Comparison of ENCODE assay signal across 31 mouse cellular contexts in the genomic region with DNA sequence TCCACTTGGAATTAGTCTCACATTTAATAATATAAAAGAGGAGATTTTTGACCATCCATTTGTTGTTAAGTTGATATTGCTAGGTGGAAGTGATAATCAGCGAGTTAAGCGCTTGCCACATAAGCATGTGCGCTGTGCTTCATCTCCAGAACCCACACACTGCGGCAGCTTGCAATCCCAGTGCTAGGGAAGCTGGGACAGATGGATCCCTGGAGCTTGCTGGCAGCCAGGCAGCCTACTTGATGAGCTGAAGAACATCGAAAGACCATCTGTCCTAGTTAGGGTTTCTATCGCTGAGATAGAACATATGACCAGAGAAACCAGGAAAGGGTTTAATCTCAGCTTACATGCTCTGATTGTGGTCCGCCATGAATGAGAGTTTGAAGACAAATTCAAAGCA.
DNase-seq lines count a peak whose midpoint lies in the region; ATAC-seq and TF ChIP-seq lines count a peak whose summit lies in the region.
"Had no signal": no experiment of that assay in that cellular context is flagged by ENCODE, and none has a peak within 500 bp of the region (broad histone marks: within the 10 kb centered on the region; RNA-seq: fewer than 3 reads in every experiment).

No protein-coding gene starts in this region.

- no peaks in the 10 kb centered on the region for H3K9me3 ChIP-seq in neural tube, embryonic 11.5 days (ENCODE audit: control insufficient read depth, low read length)
- H3K9me3 ChIP-seq: embryonic facial prominence, embryonic 13.5 days; G1E; heart, embryonic 10.5 days; limb, embryonic 15.5 days; midbrain, embryonic 12.5 days; neural tube, embryonic 12.5 days had no signal

- no peaks in the 10 kb centered on the region for H3K27me3 ChIP-seq in neural tube, embryonic 11.5 days (ENCODE audit: control insufficient read depth, insufficient read depth, low read length)
- H3K27me3 ChIP-seq: CH12.LX; embryonic facial prominence, embryonic 13.5 days; limb, embryonic 15.5 days; midbrain, embryonic 12.5 days; neural tube, embryonic 12.5 days; Patski had no signal

- 90% methylated on average over 7 of the region's 7 CpGs for WGBS in neural tube, embryonic 11.5 days

- H3K36me3 ChIP-seq in neural tube, embryonic 11.5 days (ENCODE audit: control insufficient read depth, insufficient read depth, low read length): no peaks in the 10 kb centered on the region
- H3K36me3 ChIP-seq: embryonic facial prominence, embryonic 13.5 days; G1E; heart, embryonic 10.5 days; limb, embryonic 15.5 days; midbrain, embryonic 12.5 days; neural tube, embryonic 12.5 days had no signal

- ATAC-seq in neural tube, embryonic 11.5 days (ENCODE audit: insufficient read depth, low FRiP score, low TSS enrichment): no peak
- ATAC-seq: inflammation-experienced regulatory T-cells, adult 6 months; Patski had no signal

- no peak overlapping the region for H3K9ac ChIP-seq in neural tube, embryonic 11.5 days (ENCODE audit: low read length)
- H3K9ac ChIP-seq: embryonic facial prominence, embryonic 13.5 days; hindbrain, embryonic 14.5 days; limb, embryonic 15.5 days; liver, embryonic 14.5 days; lung, embryonic 14.5 days; midbrain, embryonic 12.5 days; neural tube, embryonic 12.5 days had no signal

- TF ChIP-seq CTCF in layer of hippocampus, adult 2 months (conservative IDR thresholded peaks at IDR 0.05): no peak

- H3K4me1 ChIP-seq in neural tube, embryonic 11.5 days (ENCODE audit: control insufficient read depth, insufficient read depth, low read length): no peaks in the 10 kb centered on the region
- H3K4me1 ChIP-seq: heart, embryonic 10.5 days; limb, embryonic 15.5 days had no signal

- peak; percentile 50 to 58 for DNase-seq in frontal cortex, postnatal 36 days (ENCODE audit: low spot score in 2 of 2)
- DNase-seq in frontal cortex, postnatal 25 days (ENCODE audit: low spot score in 2 of 2): no peak
- peak; percentile 6 for DNase-seq in neural tube, embryonic 11.5 days (ENCODE audit: low spot score)
- no peak for DNase-seq in neural tube, embryonic 10.5 days (ENCODE audit: extremely low spot score, low spot score)
- peak; percentile 66 to 87 for DNase-seq in layer of hippocampus, adult 2 months (ENCODE audit: low spot score in 2 of 2)
- DNase-seq in spleen, postnatal 14 days (ENCODE audit: low spot score in 2 of 2): no peak
- DNase-seq in ovary, postnatal 10 days (ENCODE audit: low spot score): no peak
- DNase-seq: adrenal gland, adult 2 months; B cell, adult 2 months; cerebellum, adult 18-20 months; cerebellum, postnatal 25 days; embryo, embryonic 11 days; gastrocnemius, postnatal 10 days; heart, postnatal 4 days; kidney, adult 8-10 months; kidney, postnatal 10 days; left cerebral cortex, postnatal 4 days; lung, embryonic 14.5 days; spleen, adult 18-20 months had no signal

- no peak overlapping the region for H3K27ac ChIP-seq in neural tube, embryonic 11.5 days (ENCODE audit: low read depth, low read length)
- H3K27ac ChIP-seq in layer of hippocampus, adult 2 months: peak overlapping the region; percentile 73
- H3K27ac ChIP-seq: embryonic facial prominence, embryonic 13.5 days; heart, embryonic 10.5 days; hindbrain, embryonic 14.5 days; limb, embryonic 15.5 days; liver, embryonic 14.5 days; midbrain, embryonic 12.5 days; neural tube, embryonic 12.5 days had no signal

- no peak overlapping the region for H3K4me3 ChIP-seq in neural tube, embryonic 11.5 days (ENCODE audit: low read depth, low read length)
- no peak overlapping the region for H3K4me3 ChIP-seq in layer of hippocampus, adult 2 months
- H3K4me3 ChIP-seq: embryonic facial prominence, embryonic 13.5 days; erythroblast, embryonic 14.5 days; heart, embryonic 10.5 days; limb, embryonic 15.5 days; midbrain, embryonic 12.5 days; neural tube, embryonic 12.5 days had no signal

- no peak overlapping the region for H3K4me2 ChIP-seq in neural tube, embryonic 11.5 days (ENCODE audit: low read depth)
- H3K4me2 ChIP-seq: embryonic facial prominence, embryonic 13.5 days; hindbrain, embryonic 14.5 days; limb, embryonic 15.5 days; lung, embryonic 14.5 days; midbrain, embryonic 12.5 days; neural tube, embryonic 12.5 days had no signal

Comparison
In these comparisons a context has a peak if more than half of its experiments do, and no peak if none do; other contexts are left out.
1. DNase-seq: peak in frontal cortex, postnatal 36 days (2 of 2), neural tube, embryonic 11.5 days (single experiment) and layer of hippocampus, adult 2 months (2 of 2); none in frontal cortex, postnatal 25 days (0 of 2), neural tube, embryonic 10.5 days (single experiment), spleen, postnatal 14 days (0 of 2) and ovary, postnatal 10 days (single experiment).